Mouse (Mus musculus) cerebellum, adult 2 months (tissue): ENCODE data around the gene Rfc5. TPM values are rescaled to one million over a fixed set of nuclear protein-coding genes. Genes with fewer than 3 reads are reported as not detected.
"Not testable (repeated sequence)": the region's sequence is repeated elsewhere in the genome, so short reads cannot be mapped to it uniquely, and the experiment has no call there.

Source experiments
- DNase-seq, 2 experiments: peaks; one replicate each; pipeline ENCODE4 v3.0.0; 2021
- H3K27ac ChIP-seq: fragments of 200-500 bp; 2 replicates; pipeline ENCODE4 v1.5.1; 2012; ENCODE audit warnings: low read length, control low read depth, inconsistent platforms; ENCODE audit not compliant: insufficient read depth
- H3K27me3 ChIP-seq: fragments of 200-500 bp; 2 replicates; pipeline ENCODE4 v1.6.1; 2012; ENCODE audit warnings: inconsistent platforms, mild to moderate bottlenecking, low read length, moderate library complexity; ENCODE audit not compliant: control insufficient read depth, insufficient read depth
- H3K4me1 ChIP-seq: fragments of 200-500 bp; 2 replicates; pipeline ENCODE4 v1.6.1; 2011; ENCODE audit warnings: low read length; ENCODE audit not compliant: control insufficient read depth, insufficient read depth
- H3K4me3 ChIP-seq: fragments of 200-500 bp; replicated peaks from 2 replicates; pipeline ENCODE3; 2011; ENCODE audit warnings: mild to moderate bottlenecking, low read depth, low read length, control low read depth; ENCODE audit not compliant: insufficient read depth
- CTCF ChIP-seq: fragments of 200-500 bp; IDR thresholded peaks from 2 replicates; pipeline ENCODE4 v1.5.1; 2011; ENCODE audit warnings: low read depth, mild to moderate bottlenecking, control low read depth, low read length, moderate library complexity, borderline replicate concordance; ENCODE audit not compliant: insufficient read depth
- POLR2A ChIP-seq: fragments of 200-500 bp; IDR thresholded peaks from 2 replicates; pipeline ENCODE4 v1.6.1; 2011; ENCODE audit warnings: low read length, control low read depth, borderline replicate concordance; ENCODE audit not compliant: insufficient read depth
- WGBS: fragments of 180-500 bp; shearing (Covaris S2); methylation state at CpG from one replicate; pipeline ENCODE4 v1.1.7; 2018; 5-methylcytosine and 5-hydroxymethylcytosine counted together
- polyA plus RNA-seq: library from polyadenylated mRNA; depleted of rRNA; stranded (reverse); fragments of >200 nt; gene quantifications from 2 replicates; pipeline ENCODE4 v1.2.3, GENCODE M21; 2012; rRNA removed

The Rfc5 gene
- polyA plus RNA-seq, result 9.9 and 10.4 TPM in 2 replicates

DNA sequence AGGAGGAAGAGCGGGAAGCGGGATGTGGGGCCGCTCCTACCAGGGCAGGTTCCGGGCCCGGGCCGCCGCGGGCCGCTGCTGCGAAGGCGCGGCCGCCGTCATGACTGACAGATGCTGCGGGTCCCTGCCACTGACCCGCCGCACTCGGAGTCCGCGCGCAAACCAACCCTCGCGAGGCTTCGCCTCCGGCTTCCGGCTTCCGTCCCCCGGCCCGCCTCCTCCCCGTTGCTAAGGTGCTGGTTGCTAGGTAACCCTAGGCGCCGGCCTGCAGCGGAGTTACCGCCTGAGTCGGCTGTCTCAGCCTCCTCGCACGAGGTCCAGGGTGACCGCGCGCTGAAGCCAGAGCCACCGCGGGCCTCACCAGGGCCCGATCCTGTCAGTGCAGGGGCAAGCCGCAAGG lies at the start of gene Rfc5:
Rfc5 (minus strand) TSS at position 171 of the 400 bp plus-strand sequence.
- no peaks in the 10 kb centered on the region for H3K27me3 ChIP-seq
- H3K27ac ChIP-seq, result no peak within 1 kb of the TSS
- 0 out of 2 replicates have a peak, but pooled peaks cover 3% of the 10 kb centered on the region for H3K4me1 ChIP-seq
- peak within 1 kb of the TSS; percentile 77 for H3K4me3 ChIP-seq
- under 1% methylated on average over 43 of the region's 44 CpGs for WGBS
- DNase-seq, result peak; percentile 90 to 92
- TF ChIP-seq CTCF, result no peak
- TF ChIP-seq POLR2A, result peak; percentile 26; the same call in 1 of the 2 replicates

DNA sequence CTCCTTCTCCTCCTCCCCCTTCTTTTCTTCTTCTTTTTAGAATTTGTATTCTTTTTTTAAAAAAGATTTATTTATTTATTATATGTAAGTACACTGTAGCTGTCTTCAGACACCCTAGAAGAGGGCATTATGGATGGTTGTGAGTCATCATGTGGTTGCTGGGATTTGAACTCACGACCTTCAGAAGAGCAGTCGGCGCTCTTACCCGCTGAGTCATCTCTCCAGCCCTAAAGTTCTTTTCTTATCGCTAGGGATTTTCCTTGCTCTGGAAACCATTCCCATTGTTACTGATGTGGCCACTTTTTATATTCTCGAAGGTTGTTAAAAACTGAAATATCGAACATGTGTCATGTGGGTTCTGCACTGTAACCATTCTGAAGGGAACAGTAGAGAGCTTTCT lies 44.7 kb upstream of the Rfc5 start:
- H3K27me3 ChIP-seq, DNase-seq, H3K4me1 ChIP-seq, H3K4me3 ChIP-seq, H3K27ac ChIP-seq: not testable (repeated sequence)
- WGBS, result 93% methylated on average over 7 of the region's 7 CpGs

- Histone ChIP-seq H3K27ac (no peak overlapping the region), H3K4me3 (no peak overlapping the region), H3K27me3 (no peaks in the 10 kb centered on the region), H3K4me1 (peaks cover 6% of the 10 kb centered on the region; the same call in 1 of the 2 replicates)
- DNase-seq, result no peak
- WGBS, result 80% methylated on average over 2 of the region's 2 CpGs
- no peak for TF ChIP-seq CTCF
- TF ChIP-seq POLR2A, result no peak
Observed at GRCm38 (mm10) chr5:117417442-117417841, 28.6 kb upstream of the Rfc5 start.

- Histone ChIP-seq H3K27me3 (no peaks in the 10 kb centered on the region), H3K27ac (peak overlapping the region; percentile 45), H3K4me1 (peaks cover 4% of the 10 kb centered on the region; the same call in 1 of the 2 replicates), H3K4me3 (peak overlapping the region; percentile 76)
- no peak for TF ChIP-seq POLR2A
- peak; percentile 34; the same call in 1 of the 2 replicates for TF ChIP-seq CTCF
- DNase-seq, result peak; percentile 37 to 41
- WGBS, result 4% methylated on average over 19 of the region's 19 CpGs
Observed at GRCm38 (mm10) chr5:117415011-117415912, 26.4 kb upstream of the Rfc5 start.

- Histone ChIP-seq H3K4me3 (peak overlapping the region; percentile 76), H3K4me1 (peaks cover 4% of the 10 kb centered on the region; the same call in 1 of the 2 replicates), H3K27me3 (no peaks in the 10 kb centered on the region), H3K27ac (peak overlapping the region; percentile 45)
- peak; percentile 55 to 57 for DNase-seq
- WGBS, result 1% methylated on average over 10 of the region's 10 CpGs
- TF ChIP-seq CTCF (no peak), POLR2A (no peak)
Observed at GRCm38 (mm10) chr5:117414611-117415010, 25.8 kb upstream of the Rfc5 start.

GRCm38 (mm10) chr5:117413507-117414501 lies 25.0 kb upstream of the Rfc5 start, which contains the start of gene Ksr2:
TSS of gene Ksr2 (plus strand) at chr5:117414000.
- Histone ChIP-seq H3K27ac (peak within 1 kb of the TSS; percentile 90), H3K27me3 (no peaks in the 10 kb centered on the region), H3K4me3 (peak within 1 kb of the TSS; percentile 76), H3K4me1 (peaks cover 4% of the 10 kb centered on the region; the same call in 1 of the 2 replicates)
- no peak for TF ChIP-seq CTCF
- TF ChIP-seq POLR2A, result peak; percentile 88
- peak; percentile 88 to 89 for DNase-seq
- 1% methylated on average over 86 of the region's 89 CpGs for WGBS

- Histone ChIP-seq H3K27me3 (no peaks in the 10 kb centered on the region), H3K4me1 (no peaks in the 10 kb centered on the region), H3K4me3 (no peak overlapping the region), H3K27ac (no peak overlapping the region)
- 52% methylated on average over 6 of the region's 6 CpGs for WGBS
- no peak for DNase-seq
- no peak for TF ChIP-seq POLR2A
- TF ChIP-seq CTCF, result no peak
Observed at GRCm38 (mm10) chr5:117409369-117409768, 20.5 kb upstream of the Rfc5 start.

- Histone ChIP-seq H3K27ac (no peak overlapping the region), H3K4me3 (no peak overlapping the region), H3K4me1 (no peaks in the 10 kb centered on the region), H3K27me3 (no peaks in the 10 kb centered on the region)
- peak in 1 of 2 experiments; percentile 37 for DNase-seq
- WGBS, result 75% methylated on average over 4 of the region's 4 CpGs
- TF ChIP-seq POLR2A (no peak), CTCF (peak; percentile 44; the same call in 1 of the 2 replicates)
Observed at GRCm38 (mm10) chr5:117408216-117408615, 19.4 kb upstream of the Rfc5 start.

DNA sequence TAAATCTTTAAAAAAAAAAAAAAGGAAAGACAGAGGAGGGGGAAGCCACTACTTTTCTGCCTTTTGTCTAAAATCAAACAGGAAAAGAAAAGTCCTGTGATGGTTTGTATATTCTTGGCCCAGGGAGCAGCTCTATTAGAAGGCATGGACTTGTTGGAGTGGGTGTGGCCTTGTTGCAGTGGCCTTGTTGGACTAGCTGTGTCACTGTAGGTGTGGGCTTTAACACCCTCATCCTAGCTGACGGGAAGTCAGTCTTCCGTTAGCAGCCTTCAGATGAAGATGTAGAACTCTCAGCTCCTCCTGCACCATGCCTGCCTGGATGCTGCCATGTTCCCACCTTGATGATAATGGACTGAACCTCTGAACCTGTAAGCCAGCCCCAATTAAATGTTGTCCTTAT lies 15.8 kb upstream of the Rfc5 start:
- 100% methylated on average over 2 of the region's 2 CpGs for WGBS
- H3K4me3 ChIP-seq, H3K27ac ChIP-seq, DNase-seq, H3K4me1 ChIP-seq, H3K27me3 ChIP-seq: not testable (repeated sequence)
